Mouse (Mus musculus): ENCODE data around the gene Map2k3.

The Map2k3 gene

DNA sequence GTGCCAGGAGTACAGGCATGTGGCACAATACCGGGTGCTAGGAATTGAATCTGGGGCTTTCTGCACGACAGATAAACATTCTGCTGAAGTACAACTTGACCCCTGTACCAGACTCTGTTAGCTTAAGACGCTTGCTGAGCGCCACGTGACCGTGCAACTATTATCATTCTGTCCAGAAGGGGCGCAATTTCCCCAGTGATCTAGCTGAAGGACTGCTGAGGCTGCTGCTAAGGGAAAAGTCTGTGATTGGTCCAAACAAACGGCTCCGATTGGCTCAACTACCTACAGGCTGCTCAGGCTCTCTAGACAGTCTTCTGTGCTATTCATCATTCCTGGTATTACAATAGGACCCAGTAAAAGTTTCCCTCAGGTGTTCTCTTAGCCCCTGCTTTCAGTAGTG is 4.6 kb upstream of the Map2k3 start:
- DNase-seq (ENCODE audit: low spot score) = peak; percentile 92

DNA sequence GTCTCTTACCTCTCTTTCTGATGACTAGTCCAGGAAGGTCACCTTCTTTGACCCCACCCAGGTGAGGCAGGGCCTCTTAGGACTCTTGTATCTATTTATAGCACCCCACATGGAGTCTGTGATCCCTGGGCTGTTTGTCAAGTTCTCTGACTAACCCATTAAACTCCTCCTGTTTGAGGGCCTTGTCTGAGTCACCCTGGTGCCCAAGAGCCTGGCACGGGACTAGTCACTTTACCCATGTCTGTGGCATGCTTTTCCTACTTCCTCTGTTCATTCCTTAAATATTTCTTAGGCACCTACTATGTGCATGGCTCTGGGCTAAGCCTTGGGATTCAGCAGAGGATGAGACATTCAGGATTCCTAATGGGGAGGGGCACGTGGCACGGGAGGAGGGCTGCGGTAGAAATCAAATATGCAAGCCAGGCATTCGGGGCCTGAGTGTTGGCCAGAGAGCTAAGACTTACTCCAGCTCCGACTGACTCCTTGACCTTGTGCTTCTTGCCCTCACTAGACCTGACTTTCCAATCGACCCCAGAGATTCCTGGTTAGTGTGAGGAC is 1.0 kb upstream of the Map2k3 start:
- peak; percentile 23 for DNase-seq (ENCODE audit: low spot score)

DNA sequence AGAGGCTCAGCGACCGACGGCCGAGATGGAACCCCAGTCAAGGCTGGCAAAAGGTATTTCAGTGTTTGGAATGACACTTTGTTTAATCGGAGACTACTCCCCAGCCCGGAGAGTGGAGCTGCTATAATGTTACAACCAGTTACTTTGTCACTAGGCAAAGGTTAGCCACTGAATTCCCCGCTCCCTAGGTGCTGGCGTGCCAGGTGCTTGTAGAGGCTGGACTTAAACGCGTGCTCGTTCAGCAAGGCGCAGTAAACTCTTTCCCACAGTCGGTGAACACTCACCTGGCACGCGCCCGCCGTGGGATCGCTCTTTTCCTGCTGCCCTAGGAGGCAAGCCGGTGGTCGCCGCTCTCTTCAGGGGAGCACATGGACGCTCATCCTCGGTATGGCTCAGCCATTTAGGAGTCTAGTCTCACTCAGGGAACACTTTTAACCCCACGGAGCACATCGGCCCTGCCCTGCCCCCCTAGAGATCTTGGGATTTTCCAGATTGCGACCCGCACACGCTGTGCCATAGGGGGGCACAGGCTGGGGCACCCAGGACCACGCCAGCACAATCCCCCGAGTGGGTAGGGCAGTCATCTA is 458 bp upstream of the Map2k3 start:
- DNase-seq (ENCODE audit: low spot score) = peak; percentile 31

DNA sequence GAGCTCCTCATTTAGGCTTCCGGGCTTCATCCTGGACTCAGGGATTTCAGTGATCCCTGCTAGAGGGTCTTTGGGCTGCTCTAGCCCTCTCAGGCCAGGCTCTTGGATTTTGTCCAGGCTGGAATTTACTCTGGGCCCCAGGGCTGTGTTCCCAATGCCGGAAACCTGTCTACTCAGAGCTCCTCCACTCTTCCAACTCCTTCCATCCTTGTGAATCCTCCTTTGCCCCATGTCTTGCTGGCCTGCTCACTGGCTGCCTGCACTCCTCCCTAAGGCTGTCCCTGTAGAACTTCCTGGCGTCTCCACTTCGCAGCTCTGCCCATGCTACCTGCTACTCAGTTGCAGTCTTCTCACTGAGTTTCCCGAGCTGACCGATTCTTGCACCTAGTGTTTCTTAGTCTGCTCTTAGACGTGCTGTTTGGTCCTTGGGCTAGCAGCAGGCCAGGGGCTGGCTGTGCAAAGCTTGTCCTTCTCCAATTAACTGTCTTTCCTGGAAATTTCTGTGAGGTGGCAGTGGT is 729 bp downstream of the Map2k3 start:
- DNase-seq (ENCODE audit: low spot score) = no peak

DNA sequence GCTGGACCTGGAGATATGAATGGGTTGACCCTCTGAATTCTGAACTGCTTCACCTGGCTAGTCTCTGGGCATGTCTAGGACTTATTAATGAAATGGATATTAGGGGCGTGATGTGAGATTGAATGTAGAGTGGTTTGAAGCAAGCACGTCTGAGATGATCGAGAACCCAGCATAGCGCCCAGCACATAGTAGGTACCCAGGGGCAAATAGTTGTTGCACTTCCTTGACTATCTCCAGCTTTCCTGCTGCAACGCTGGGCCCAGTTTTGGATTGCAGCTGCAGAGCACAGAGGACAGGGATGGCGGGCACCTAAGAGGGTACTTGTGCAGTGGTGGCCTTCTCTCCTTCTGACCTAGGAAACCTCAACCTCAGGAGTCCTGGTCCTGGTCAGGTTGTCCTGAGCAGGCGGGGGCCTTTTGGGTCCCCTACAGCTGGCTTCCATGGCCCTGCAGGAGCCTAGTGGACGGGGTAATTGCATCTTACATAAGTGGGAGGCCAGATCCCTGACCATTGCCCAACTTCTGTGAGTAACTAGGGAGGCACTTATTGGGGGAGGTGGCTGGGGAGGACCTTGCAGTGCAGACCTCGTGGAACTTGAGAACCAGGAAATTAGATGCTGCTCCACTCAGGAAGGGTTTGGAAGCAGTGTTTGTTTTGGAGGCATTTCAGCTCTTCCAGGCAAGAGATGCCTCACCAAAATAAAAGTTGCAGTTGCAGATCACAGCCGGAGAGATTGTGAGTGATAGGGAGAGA is 1.5 kb downstream of the Map2k3 start:
- DNase-seq (ENCODE audit: low spot score) = peak; percentile 62

DNA sequence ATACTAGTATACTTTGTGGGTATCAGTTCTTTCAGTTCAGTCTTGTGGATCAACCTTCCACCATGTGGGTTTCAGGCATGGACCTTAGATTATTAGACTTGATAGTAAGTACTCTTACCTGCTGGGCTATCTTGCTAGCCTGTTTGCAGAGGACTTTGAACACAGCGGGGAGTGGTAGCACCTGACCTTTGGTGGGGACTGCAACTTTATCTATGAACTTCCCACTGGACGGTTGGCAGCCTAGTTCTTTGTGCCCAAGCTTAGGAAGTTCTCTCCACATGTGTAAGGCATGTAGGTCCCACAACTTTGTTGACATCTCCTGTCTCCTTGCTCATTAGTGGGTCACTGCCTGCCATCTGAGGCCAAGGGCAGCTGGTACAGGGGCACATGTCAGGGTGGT is 3.0 kb downstream of the Map2k3 start:
- no peak for DNase-seq (ENCODE audit: low spot score)

DNA sequence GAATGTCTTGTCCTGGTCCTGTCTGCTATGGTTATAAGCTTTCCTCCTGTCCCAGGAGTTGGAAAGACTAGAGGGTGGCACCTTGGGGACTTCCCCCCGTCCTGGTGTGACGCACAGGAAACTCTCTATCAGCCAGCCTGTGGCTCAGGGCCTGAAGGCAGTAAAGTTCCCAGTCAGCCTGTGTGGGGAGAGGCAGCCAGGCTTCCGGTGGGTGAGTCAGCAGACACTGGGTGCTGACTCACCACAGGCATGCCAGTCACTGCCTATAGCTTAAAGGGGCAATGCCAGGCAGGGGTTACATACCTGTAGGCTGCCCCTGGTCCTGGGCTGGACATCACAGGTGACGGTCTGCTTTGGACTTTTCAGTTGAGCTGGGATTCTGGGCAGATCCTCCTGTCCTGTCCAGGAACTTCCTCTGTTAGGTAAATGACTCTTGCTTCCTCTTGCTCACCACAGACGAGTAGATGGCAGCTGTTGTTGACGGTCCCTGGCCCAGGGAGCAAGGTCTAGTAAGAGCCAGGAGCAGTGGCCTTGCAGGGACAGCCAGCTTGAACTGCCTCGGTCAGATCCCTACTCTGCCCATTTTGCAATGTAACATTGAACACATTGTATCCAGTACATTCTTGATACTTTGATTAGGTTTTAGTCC is 3.6 kb downstream of the Map2k3 start:
- DNase-seq (ENCODE audit: low spot score) = peak; percentile 82

DNA sequence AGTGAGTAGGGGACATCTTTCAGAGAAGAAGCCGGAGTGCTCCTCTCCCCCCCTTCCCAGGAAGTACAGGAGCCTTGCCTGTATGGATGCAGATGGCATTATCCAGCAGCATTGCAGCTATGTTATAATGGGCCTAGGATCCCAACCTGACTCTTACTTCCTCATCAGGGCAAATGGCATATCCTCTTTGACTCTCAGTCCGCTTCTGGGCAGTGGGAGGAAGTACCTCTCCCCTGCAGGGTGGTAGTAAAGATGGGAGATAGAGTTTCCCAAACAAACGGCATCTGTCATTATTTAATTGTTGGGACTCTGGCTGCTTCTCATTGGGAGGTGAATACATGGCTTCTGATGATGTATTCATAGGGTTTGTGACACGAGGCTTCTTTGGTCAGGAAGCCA is 4.1 kb downstream of the Map2k3 start:
- no peak for DNase-seq (ENCODE audit: low spot score)

DNA sequence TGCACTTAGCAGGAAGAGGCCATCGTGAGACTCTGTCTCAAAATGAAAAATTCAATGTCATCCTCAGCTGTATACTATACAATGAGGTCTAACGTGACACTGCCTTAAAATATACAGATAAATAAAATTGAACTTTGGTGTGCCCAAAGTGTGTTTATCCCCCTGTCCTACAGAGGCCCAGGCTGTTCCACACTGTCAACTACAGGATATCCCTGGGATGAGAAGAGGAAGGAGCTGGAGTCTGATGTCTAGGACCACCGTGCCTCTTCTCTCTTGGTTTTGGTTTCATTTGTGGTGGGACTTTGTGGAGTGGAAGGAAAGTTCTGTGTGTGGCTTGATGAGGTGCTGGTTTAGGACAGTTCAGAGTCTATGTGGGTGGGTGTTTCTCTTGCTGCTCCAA is 5.8 kb downstream of the Map2k3 start:
- no peak for DNase-seq (ENCODE audit: low spot score)

DNA sequence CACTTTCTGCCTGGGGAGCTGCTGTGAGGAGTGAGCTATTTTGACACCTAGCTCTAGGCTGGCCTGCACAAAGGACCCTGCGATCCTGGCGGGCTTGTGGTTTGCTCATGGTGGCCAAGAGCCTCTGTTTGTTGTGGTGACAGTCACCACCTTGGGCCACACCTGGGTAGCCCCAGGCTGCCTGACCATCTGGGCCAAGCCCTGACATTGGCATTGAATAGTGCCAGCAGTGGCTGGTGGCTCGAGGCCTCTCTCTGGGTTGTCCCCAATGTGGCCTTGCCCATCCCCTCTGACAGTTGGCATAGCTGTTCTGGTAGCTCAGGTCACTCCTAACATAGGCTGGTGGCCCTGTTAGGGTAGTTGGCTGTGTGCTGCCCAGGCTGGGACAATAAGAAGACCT is 7.7 kb downstream of the Map2k3 start:
- no peak for DNase-seq (ENCODE audit: low spot score)

DNA sequence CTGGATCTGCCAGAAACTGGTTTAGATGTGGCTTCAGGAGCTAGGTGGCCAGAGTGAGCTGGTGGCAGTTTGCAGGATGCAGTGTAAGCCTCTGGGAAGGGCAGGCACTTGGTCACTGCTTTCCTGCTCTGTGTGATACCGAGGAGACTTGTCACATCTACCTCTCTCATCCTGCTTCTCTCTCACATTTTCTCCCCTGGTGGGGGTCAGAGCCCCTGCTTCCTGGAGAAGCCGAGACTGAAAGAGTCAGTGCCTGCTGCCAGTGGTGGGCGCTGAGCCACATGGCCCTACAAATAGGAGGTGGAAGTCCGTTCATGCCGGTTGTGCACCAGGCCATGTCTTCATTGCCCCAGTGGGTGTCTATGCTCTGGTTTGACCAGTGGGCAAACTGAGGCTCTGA is 8.7 kb downstream of the Map2k3 start:
- no peak for DNase-seq (ENCODE audit: low spot score)

DNA sequence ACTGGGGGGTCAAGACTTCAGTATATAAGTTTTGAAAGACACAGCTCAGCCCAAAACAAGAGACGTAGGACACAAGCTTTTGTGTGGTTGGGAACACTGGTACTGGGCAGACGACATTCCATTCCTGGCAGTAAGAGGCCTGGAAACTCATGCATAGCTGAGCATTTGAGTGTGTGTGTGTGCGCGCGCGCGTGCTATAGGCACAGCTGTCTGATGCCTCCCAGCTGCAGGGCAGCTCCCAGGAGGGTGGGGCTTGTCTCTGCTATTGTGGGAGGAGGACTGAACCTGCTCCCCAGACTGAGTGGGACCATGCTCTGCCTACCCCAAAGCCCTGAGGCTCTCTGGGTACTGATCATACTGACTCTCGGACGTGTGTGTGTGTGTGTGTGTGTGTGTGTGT is 9.5 kb downstream of the Map2k3 start:
- DNase-seq (ENCODE audit: low spot score) = peak; percentile 24

DNA sequence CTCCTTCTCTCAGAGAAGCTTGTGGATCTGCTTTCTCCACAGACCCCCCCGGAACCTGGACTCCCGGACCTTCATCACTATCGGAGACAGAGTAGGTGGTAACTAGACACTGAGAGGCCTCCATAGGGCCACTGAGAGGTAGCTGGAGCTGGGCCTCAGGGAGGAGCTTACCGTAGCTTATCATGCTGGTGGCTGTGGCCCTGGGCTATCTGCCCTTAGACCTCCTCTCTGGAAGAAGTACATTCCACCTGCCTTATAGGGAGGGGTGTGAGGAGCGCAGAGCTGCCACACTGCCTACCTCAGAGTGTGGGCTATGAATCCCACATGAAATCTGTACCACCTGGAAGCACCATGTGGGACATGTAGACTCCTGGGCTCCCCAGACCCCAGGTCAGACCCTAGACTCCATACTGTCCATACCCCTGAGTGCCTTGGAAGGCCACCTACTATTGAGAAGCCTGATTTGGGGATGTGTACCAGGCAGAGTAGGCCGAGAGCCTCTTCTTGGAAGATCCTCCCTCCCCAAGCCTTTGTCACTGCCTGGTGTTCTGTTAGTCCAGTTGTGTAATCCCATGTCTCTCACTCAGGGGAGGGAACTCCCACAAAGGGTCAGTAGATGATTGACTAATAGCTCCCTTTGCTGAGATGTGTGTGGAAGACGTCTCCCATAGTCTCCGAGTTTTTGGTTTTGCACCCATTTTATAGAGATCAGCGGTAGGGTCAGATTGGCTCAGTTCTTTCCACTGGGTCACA is 10.6 kb downstream of the Map2k3 start:
- no peak for DNase-seq (ENCODE audit: low spot score)

DNA sequence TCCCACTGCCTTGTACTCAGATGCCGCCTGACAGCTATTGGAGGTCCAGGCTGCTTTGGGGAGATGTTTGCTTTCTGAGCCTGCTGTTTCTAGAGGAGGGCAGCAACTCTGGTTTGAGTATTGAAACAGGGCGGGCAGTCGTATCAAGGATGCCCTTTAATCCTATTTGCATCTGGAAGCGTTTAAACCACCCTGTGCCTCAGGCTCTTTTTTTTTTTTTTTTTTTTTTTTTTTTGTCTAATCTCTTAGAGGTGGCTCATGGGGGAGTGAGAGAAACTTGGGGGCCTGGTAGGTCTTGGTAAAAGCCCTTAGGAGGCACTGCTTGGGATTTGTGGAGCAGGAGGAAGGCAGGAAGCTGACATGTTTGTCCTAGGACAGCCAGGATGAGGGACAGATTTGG is 13.2 kb downstream of the Map2k3 start:
- DNase-seq (ENCODE audit: low spot score) = no peak

DNA sequence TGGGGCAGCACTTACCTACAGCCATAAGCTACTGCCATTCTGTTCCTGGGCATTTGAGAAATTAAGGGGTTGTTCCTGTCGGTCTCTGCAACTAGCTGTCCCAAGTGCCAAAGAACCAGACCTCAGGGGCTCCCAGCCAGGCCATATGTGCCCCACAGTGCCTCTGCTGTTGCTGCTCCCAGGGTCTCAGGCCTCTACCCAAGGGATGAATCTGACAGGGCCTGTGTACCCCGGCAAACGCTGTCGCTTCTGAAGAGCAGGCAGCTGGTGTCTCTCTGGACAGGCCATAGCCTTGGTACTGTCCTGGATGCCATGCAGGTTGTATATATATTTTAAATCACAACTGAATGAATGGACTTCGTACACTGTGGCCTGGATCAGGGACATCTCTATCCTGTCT is 20.1 kb downstream of the Map2k3 start:
- no peak for DNase-seq (ENCODE audit: low spot score)

DNA sequence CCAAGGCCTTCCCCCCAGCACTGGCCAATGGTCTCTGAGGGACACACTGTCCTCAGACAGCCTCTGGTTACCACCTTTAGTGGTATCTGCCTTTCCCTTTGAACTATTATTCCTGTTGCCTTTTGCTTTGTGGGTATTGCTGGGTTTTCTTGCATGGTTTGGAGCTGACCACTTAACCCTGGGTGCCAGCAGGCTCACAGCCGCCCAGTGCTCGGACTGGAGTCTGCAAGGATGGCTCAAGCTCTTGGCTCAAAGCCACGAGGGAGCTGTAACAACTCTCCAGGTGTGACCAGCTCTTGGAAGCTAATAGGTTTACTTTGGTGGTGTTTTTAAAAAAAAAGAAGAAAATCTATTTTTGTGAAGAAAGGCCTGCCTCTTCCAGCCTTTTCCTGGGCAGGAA is 20.5 kb downstream of the Map2k3 start:
- DNase-seq (ENCODE audit: low spot score) = no peak

DNA sequence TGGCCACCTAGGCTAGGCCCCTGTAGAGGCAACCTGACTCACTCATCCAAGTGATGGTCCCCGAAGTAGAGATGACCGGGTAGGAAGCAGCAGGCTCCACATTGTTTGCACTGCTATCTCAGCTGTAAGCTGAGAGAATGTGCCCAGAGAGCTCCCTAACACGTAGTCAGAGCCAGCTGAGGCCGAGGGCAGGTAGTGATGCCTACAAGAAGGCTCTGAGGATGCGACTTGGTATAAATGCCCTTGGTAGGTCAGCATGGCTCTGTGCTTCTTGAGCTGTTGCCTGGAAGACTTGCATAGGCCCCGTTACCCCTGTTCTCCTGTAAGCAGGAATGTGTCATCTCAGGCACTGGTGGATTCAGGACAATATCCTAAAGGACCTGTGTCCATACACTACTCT is 21.2 kb downstream of the Map2k3 start:
- no peak for DNase-seq (ENCODE audit: low spot score)

DNA sequence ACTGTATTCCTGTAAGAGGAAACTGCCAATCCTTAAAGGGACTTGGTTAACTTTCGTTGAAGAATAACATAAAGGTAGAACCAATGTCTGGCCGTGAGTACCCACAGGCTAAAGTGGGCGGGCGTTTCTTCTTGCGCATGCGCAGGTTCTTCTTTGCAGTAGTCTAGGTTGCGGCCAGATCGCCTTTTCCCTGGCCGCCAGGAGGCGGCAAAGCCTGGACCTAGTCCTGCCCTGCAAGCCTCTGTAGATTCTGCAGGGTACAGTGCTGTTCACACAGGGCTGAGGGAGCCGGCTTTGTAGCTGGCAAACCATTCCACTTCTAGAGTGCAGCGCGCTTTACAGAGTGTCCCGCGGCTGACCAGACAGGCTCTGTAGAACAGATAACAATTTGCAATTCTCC is 22.0 kb downstream of the Map2k3 start:
- peak; percentile 91 for DNase-seq (ENCODE audit: low spot score)

DNA sequence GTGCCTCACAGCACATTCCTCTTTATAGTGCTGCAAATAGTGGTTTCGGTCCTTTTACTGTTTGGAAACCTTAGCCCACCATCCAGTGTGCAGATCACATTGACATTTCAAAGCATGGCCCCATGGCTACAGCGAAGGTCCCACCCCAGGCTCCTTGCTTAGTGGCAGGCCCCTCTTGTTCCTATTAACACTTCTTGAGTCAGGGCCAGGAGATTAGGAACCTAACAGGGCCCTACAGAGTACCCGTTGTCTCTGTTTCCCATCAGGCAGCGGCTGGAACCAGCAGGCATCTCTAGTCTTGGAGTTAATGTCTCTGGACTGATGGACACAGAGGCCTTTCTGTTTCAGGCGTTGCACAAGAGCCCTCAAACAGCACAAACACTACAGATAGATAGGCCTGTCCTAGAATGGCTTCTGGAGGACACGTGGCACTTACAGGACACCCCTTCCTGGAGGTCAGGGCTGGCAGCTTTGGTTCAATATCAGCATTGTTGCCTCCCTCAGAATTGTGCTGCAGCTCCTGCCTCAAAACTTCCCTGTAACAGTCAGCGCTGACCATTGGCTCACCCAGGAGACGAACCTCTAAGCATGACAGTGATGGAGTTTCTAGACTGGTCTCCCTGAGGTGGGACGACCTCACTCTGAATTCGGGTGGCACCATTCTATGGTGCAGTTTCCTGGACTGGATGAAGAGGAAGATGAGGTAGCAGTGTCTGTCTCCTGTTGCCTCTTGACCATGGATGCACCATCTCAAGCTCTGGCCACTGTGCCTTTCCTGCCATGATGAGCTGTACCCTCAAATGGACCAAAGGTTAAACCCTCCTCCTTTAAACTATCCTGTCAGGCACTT is 22.6 kb downstream of the Map2k3 start:
- DNase-seq (ENCODE audit: low spot score) = no peak

DNA sequence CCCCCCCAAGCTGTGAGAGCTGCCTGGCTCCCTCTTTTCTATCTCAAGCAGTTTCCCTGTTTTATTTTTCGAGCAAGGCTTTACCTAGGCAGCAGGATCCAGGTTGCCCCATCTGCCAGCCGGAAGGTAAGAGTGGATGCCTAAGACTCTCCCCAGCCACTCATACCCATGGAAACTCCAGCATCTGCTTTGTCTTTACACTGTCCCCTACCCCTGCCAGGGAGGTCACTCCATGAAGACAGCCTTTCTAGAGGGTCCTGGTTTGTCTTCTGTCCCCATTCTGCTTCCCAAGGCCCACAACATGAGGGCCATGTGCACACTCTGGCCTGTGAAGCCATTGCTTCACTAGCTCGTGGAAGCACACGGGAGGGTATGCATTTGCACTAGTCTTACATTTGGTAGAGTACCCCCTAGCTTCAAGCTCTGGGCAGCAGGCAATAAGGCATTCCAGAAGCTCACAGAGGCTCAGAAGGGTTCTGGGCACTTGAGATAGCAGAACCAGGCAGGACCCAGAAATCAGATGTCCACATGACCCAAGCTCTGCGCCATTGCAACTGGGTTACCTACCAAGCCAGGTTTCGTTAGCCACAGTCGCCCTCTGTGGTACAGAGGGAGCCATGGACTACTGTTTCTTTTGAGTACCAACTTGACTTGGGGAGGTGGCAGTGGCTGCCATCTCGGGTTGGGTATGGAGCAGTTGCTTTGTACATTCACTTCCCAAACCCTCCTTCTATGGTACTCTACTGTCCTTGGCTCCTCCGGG is 24.0 kb downstream of the Map2k3 start:
- no peak for DNase-seq (ENCODE audit: low spot score)

DNA sequence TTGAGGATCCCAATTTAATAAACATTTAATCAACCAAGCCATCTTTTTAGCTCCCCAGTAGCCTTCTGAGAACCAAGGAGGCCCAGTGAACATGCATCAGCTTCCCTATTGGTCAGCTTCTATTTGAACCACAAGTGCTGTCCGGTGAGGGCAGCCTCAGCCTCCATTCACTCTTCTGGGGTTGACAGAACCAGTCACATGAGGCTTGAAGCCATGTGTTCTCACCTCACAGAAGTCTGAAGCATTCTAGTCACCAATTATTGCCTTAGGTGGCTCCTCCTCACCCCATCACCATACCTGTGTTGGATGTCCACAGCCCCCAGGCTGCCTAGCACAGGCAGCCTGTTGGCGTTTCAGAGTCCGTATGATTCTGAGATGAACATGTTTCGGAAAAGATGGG is 27.1 kb downstream of the Map2k3 start:
- DNase-seq (ENCODE audit: low spot score) = no peak

All from urinary bladder, postnatal 14 days (tissue).